Mouse (Mus musculus) retina, postnatal 1 day (tissue): ENCODE measurements around the gene Stxbp5.

ENCODE experiments used
- DNase-seq: peaks from one replicate; pipeline ENCODE4 v3.0.0-alpha.2; 2012

Stxbp5 gene

DNA sequence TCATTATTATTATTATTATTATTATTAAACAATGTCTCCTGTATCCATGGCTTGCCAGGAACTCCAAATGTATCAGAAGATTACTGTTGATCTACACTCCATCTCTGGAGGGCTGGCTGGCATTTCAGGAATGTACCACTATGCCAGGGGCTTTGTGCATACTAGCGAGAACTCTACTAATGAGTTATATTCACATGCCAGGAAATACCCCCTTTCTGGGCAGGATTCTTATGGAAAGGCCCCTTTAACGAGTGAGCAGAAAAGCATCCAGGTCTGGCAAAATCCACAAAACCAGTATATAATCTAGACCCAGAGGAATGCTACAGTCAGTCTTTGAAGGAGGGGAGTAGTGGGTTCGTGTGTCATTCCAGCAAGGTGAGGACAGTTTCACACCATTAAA lies 167.0 kb downstream of the Stxbp5 start:
- no peak for DNase-seq

DNA sequence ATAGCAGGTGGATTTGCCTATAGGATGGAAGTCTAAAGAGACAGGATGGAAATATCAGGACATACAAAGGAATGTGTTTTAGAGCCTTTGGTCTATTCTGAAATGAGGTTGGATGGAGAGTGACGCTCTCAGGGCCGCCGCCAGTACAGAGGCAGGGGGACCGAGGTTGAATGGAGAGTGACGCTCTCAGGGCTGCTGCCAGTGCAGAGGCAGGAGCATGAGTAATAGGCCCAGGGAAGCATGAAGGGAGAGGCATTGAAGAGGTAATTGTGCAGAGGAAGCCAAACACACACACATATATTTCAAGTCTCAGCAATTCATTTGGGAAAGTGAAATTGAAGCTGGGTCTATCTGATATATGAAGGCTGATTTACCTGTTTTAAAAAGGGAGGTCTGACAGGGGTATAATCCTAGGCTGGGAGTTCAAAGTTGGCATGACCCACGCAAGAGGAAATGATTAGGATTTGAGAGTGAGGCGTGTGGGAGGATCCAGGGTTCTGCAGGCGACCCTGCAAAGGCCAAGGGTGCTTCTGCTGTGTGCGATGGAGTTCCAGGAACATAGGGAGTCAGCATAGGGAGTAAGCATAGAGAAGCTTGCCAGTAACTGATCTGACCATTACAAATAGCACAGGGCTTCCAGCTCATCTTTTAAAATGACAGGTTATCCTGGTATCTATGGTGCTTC lies 168.7 kb downstream of the Stxbp5 start:
- no peak for DNase-seq

DNA sequence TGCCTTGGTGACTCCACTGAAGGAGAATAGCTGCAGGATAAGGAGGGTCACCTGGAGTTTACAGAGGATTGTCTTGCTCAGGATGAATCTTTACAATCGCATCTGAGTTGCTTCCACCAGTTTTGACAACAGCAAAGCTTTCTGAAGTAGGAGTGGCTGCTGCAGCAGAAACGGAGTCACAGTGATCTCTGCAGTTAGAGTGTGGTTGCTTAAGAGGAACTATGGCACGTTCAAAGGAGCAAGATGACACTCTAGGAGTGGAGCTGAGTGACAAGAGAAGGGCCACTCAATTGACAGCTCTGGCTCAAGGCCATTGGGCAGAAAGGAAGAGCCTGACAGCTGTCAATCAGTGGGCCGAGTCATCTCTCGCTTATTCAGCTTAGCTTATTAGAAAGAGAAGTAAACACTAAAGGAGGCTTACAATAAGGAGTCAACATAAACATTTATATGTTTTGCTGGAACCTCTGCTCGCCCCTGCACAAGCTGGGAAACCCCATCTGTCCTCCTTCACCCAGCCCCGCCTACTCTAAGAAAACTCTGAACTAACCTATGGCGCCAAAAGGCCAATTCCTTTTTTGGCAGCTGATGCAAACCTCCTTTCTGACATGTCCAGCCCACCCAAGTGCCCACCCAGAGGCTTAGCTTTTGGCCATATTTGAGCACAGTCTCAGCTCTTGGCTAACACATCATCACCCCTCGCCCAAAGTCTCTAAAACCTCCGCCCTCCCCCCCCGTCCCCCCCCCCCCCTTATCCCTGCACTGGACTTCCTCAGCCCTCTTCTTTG lies 178.2 kb downstream of the Stxbp5 start:
- DNase-seq: no peak

DNA sequence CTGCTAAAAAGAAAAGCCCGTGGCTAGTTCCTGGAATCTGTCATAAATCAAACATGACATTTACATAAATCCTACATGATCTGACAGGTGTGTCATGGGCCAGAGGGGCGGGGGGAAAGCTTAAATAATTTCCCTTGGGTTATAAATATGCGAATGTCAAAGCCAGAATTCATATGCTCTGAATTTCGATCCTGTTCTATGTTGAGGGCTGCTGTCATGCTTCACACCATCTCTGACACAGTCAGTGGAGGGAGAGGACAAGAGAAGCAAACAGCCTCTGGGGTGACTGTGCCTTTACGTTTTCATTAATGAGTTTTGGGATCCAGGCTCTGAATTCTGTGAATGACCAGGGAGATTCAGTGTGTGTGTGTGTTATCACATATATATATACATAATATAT lies 180.9 kb downstream of the Stxbp5 start:
- peak; percentile 15 for DNase-seq

DNA sequence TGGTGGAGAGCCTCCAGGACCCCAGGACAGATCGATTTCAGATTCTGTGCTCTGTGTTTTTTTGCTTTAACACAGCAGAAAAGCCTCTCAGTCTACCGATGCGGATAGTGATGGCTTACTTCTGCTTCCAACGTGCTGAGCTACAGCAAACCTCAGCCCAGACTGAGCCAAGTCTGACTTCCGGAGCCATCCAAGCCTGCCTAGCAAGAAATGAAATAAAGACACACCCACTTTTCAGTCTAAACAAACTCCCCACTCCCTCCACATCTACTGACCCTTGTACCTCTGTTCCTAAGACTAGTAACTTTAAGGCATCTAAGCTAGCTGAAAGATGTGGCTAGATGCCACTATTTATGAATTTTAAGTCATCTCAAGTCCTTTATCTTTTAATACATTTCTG lies 182.8 kb downstream of the Stxbp5 start:
- no peak for DNase-seq
